Mouse (Mus musculus) CH12.LX (cell line): ENCODE results near the gene Ripk4.

ENCODE experiments used
- CHD1 ChIP-seq: IDR thresholded peaks from 2 replicates; pipeline ENCODE4 v1.6.1; 2012; ENCODE audit warnings: low read depth, low read length, improper control_type of control experiment, inconsistent platforms
- CTCF ChIP-seq, 2 experiments: IDR thresholded peaks in 1 of 2; conservative IDR thresholded peaks in 1 of 2; 2 replicates each; pipeline ENCODE4 v1.5.1; 2011 to 2012; ENCODE audit warnings: low read depth in 2 of 2, low read length in 2 of 2, improper control_type of control experiment in 1 of 2, inconsistent platforms in 1 of 2, mild to moderate bottlenecking in 1 of 2, moderate library complexity in 1 of 2
- EP300 ChIP-seq: IDR thresholded peaks from 2 replicates; pipeline ENCODE4 v1.6.1; 2011; ENCODE audit warnings: low read length, improper control_type of control experiment
- ETS1 ChIP-seq: conservative IDR thresholded peaks from 2 replicates; pipeline ENCODE4 v1.6.1; 2012; ENCODE audit warnings: low read depth, mild to moderate bottlenecking, inconsistent platforms, low read length, improper control_type of control experiment, moderate library complexity
- HCFC1 ChIP-seq: IDR thresholded peaks from 2 replicates; pipeline ENCODE4 v1.6.1; 2012; ENCODE audit warnings: low read depth, mild to moderate bottlenecking, inconsistent platforms, low read length, improper control_type of control experiment
- MXI1 ChIP-seq: IDR thresholded peaks from 2 replicates; pipeline ENCODE4 v1.6.1; 2011; ENCODE audit warnings: mild to moderate bottlenecking, low read depth, low read length, improper control_type of control experiment
- NRF1 ChIP-seq: IDR thresholded peaks from 2 replicates; pipeline ENCODE4 v1.6.1; 2014; ENCODE audit warnings: low read depth, mild to moderate bottlenecking, inconsistent platforms, low read length, improper control_type of control experiment, moderate library complexity
- POLR2A ChIP-seq: IDR thresholded peaks from 2 replicates; pipeline ENCODE4 v1.6.1; 2011; ENCODE audit warnings: low read depth, mild to moderate bottlenecking, improper control_type of control experiment, low read length
- USF1 ChIP-seq: IDR thresholded peaks from 2 replicates; pipeline ENCODE4 v1.6.1; 2014; ENCODE audit warnings: low read depth, mild to moderate bottlenecking, inconsistent platforms, low read length, improper control_type of control experiment
- ZKSCAN1 ChIP-seq: IDR thresholded peaks from 2 replicates; pipeline ENCODE4 v1.6.1; 2012; ENCODE audit warnings: low read depth, inconsistent platforms, low read length, improper control_type of control experiment, borderline replicate concordance

- TF ChIP-seq MXI1 (no peak), CTCF (conservative IDR thresholded peaks at IDR 0.05 in 1 of 2, IDR thresholded peaks at IDR 0.05 in 1 of 2; ENCODE audit: low read depth in 2 of 2, low read length in 2 of 2) (no peak), POLR2A (no peak), NRF1 (no peak), CHD1 (no peak), ZKSCAN1 (no peak), ETS1 (no peak), HCFC1 (no peak), USF1 (no peak), EP300 (no peak)
These were observed 61.7 kb downstream of the Ripk4 start for GRCm38 (mm10) chr16:97701871-97702270.
